Mouse (Mus musculus): Measurements from ENCODE around the gene Stambpl1. TPM values are rescaled to one million over a fixed set of nuclear protein-coding genes. Genes with fewer than 3 reads are reported as not detected.

Gene Stambpl1
- polyA plus RNA-seq, 1 experiment from 2014 or later: 3.6 TPM

Other genes with a start within 250 kb of the Stambpl1 start
- gene Lipf, start 231.0 kb upstream of the Stambpl1 start, polyA plus RNA-seq (2014; fragmentation: Nextera tagmentation; extraction: Ambion mirVana): not detected in 2 replicates
- not detected in 2 replicates for gene Lipk, start 183.9 kb upstream of the Stambpl1 start, polyA plus RNA-seq (2014; fragmentation: Nextera tagmentation; extraction: Ambion mirVana)
- not detected in 2 replicates for gene Lipn, start 124.9 kb upstream of the Stambpl1 start, polyA plus RNA-seq (2014; fragmentation: Nextera tagmentation; extraction: Ambion mirVana)
- not detected in 2 replicates for gene Lipm, start 91.3 kb upstream of the Stambpl1 start, polyA plus RNA-seq (2014; fragmentation: Nextera tagmentation; extraction: Ambion mirVana)
- gene Ankrd22, start 26.2 kb upstream of the Stambpl1 start, polyA plus RNA-seq (2014; fragmentation: Nextera tagmentation; extraction: Ambion mirVana): not detected in 2 replicates
- 36.8 and 41.7 TPM in 2 replicates for gene Acta2, start 63.4 kb downstream of the Stambpl1 start, polyA plus RNA-seq (2014; fragmentation: Nextera tagmentation; extraction: Ambion mirVana)
- gene Fas, start 98.4 kb downstream of the Stambpl1 start, polyA plus RNA-seq (2014; fragmentation: Nextera tagmentation; extraction: Ambion mirVana): 0.49 and 1.2 TPM in 2 replicates